Mouse (Mus musculus) E14TG2a.4 (cell line): ENCODE measurements around the gene Cers4.

ENCODE experiments used
- CTCF ChIP-seq: conservative IDR thresholded peaks from 2 replicates; pipeline ENCODE4 v1.5.1; 2014; ENCODE audit warnings: low read length
- NANOG ChIP-seq: IDR thresholded peaks from 2 replicates; pipeline ENCODE4 v1.6.1; 2014; ENCODE audit warnings: borderline replicate concordance, low read length, mixed read lengths
- POU5F1 ChIP-seq: IDR thresholded peaks from 2 replicates; pipeline ENCODE4 v1.6.1; 2014; ENCODE audit warnings: low read length, borderline replicate concordance

GRCm38 (mm10) chr8:4481586-4481985, 11.2 kb upstream of the Cers4 start:
- TF ChIP-seq CTCF (no peak), POU5F1 (no peak), NANOG (peak; percentile 10; the same call in 1 of the 2 replicates)
